ENCODE assay signal across 10 mouse cellular contexts in the genomic region with DNA sequence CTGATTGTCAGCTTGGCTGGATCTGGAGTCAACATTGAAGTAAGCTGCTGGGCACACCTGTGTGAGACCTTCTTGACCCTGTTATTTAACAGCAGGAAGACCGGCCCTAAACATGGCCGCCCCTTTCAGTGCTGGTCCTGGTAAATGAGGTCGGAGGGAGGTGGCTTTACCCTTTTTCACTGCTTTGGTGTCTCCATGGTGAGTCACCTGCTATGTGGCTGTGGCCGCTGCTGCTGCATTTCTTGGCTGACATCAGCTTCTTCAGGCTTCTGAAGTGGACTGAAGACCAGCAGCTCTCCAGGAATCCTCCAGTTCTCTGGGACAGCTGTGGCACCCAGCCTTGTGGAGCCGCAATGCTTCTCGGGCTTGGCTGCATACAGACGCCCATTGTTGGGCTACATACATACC. TPM values are rescaled to one million over a fixed set of nuclear protein-coding genes. Genes with fewer than 3 reads are reported as not detected.
DNase-seq lines count a peak whose midpoint lies in the region; ATAC-seq and TF ChIP-seq lines count a peak whose summit lies in the region.
"Had no signal": no experiment of that assay in that cellular context is flagged by ENCODE, and none has a peak within 500 bp of the region (broad histone marks: within the 10 kb centered on the region; RNA-seq: fewer than 3 reads in every experiment).

No protein-coding gene starts in this region.

- TF ChIP-seq CTCF in thymus, adult 2 months (IDR thresholded peaks at IDR 0.05; ENCODE audit: borderline replicate concordance, control insufficient read depth, extremely low read depth, insufficient read depth, low read length, poor library complexity) = no peak

- H3K4me2 ChIP-seq in heart, embryonic 13.5 days = peak overlapping the region; percentile 11; the same call in 1 of the 2 replicates
- no peak overlapping the region; the same call in 1 of the 2 replicates for H3K4me2 ChIP-seq in hindbrain, embryonic 16.5 days (ENCODE audit: low read length)
- no peak overlapping the region for H3K4me2 ChIP-seq in midbrain, embryonic 14.5 days (ENCODE audit: low read length)

- no peak for TF ChIP-seq POLR2A in thymus, adult 2 months (IDR thresholded peaks at IDR 0.05; ENCODE audit: control insufficient read depth, extremely low read depth, insufficient read depth, low read length, poor library complexity)

- no peaks in the 10 kb centered on the region for H3K27me3 ChIP-seq in heart, embryonic 13.5 days (replicated peaks)
- H3K27me3 ChIP-seq in embryonic facial prominence, embryonic 10.5 days (replicated peaks; ENCODE audit: low read depth, poor library complexity, severe bottlenecking) = peaks cover 3% of the 10 kb centered on the region
- H3K27me3 ChIP-seq in hindbrain, embryonic 16.5 days (replicated peaks; ENCODE audit: control insufficient read depth, insufficient read depth, low read length) = no peaks in the 10 kb centered on the region
- no peaks in the 10 kb centered on the region for H3K27me3 ChIP-seq in midbrain, embryonic 14.5 days (ENCODE audit: control insufficient read depth, insufficient read depth, low read length)
- no peaks in the 10 kb centered on the region for H3K27me3 ChIP-seq in thymus, adult 2 months (ENCODE audit: control insufficient read depth, insufficient read depth, low read length)

- no peak overlapping the region for H3K4me3 ChIP-seq in heart, embryonic 13.5 days
- H3K4me3 ChIP-seq in embryonic facial prominence, embryonic 10.5 days = peak overlapping the region; percentile 11; the same call in 1 of the 2 replicates
- no peak overlapping the region for H3K4me3 ChIP-seq in hindbrain, embryonic 16.5 days (ENCODE audit: low read length)
- no peak overlapping the region for H3K4me3 ChIP-seq in midbrain, embryonic 14.5 days (replicated peaks; ENCODE audit: low read depth, low read length)
- no peak overlapping the region for H3K4me3 ChIP-seq in thymus, adult 2 months (ENCODE audit: control insufficient read depth, insufficient read depth, low read length)

- peaks cover 18% of the 10 kb centered on the region for H3K4me1 ChIP-seq in heart, embryonic 13.5 days
- peaks cover 31% of the 10 kb centered on the region for H3K4me1 ChIP-seq in embryonic facial prominence, embryonic 10.5 days
- peaks cover 5% of the 10 kb centered on the region; the same call in 1 of the 2 replicates for H3K4me1 ChIP-seq in hindbrain, embryonic 16.5 days (ENCODE audit: control insufficient read depth, insufficient read depth, low read depth, low read length)
- H3K4me1 ChIP-seq in midbrain, embryonic 14.5 days (ENCODE audit: control insufficient read depth, insufficient read depth, low read length) = no peaks in the 10 kb centered on the region
- H3K4me1 ChIP-seq in thymus, adult 2 months (replicated peaks; ENCODE audit: control insufficient read depth, insufficient read depth, low read length) = peaks cover 6% of the 10 kb centered on the region

- H3K36me3 ChIP-seq in heart, embryonic 13.5 days = no peaks in the 10 kb centered on the region
- no peaks in the 10 kb centered on the region for H3K36me3 ChIP-seq in embryonic facial prominence, embryonic 10.5 days (replicated peaks)
- H3K36me3 ChIP-seq in hindbrain, embryonic 16.5 days (ENCODE audit: control insufficient read depth, insufficient read depth, low read length) = no peaks in the 10 kb centered on the region
- no peaks in the 10 kb centered on the region for H3K36me3 ChIP-seq in midbrain, embryonic 14.5 days (ENCODE audit: control insufficient read depth, insufficient read depth, low read length)
- H3K36me3 ChIP-seq in thymus, adult 2 months (ENCODE audit: control insufficient read depth, insufficient read depth, low read length) = no peaks in the 10 kb centered on the region
- H3K36me3 ChIP-seq: G1E had no signal

- intact Hi-C loops in heart, postnatal 36 days (cut with DNase I) = loop anchor here (1.0 to 2.0 kb wide), 2 partner anchors 16 to 43 kb away; no protein-coding TSS in a partner anchor
- intact Hi-C loops in left cerebral cortex, postnatal 10 days (cut with DNase I) = loop anchor here (5.0 kb wide), 1 partner anchor 42 kb away; no protein-coding TSS in a partner anchor

- H3K27ac ChIP-seq in heart, embryonic 13.5 days (replicated peaks) = peak overlapping the region; percentile 84
- peak overlapping the region; percentile 70 for H3K27ac ChIP-seq in embryonic facial prominence, embryonic 10.5 days (replicated peaks)
- H3K27ac ChIP-seq in hindbrain, embryonic 16.5 days (ENCODE audit: low read depth, low read length) = peak overlapping the region; percentile 72
- peak overlapping the region; percentile 65 for H3K27ac ChIP-seq in midbrain, embryonic 14.5 days (replicated peaks; ENCODE audit: low read depth, low read length)
- H3K27ac ChIP-seq in thymus, adult 2 months (ENCODE audit: control insufficient read depth, insufficient read depth, low read length) = no peak overlapping the region

- WGBS in heart, embryonic 13.5 days = 66% methylated on average over 7 of the region's 7 CpGs
- 59% methylated on average over 7 of the region's 7 CpGs for WGBS in embryonic facial prominence, embryonic 10.5 days
- 43% methylated on average over 7 of the region's 7 CpGs for WGBS in hindbrain, embryonic 16.5 days
- 46% methylated on average over 7 of the region's 7 CpGs for WGBS in midbrain, embryonic 14.5 days
- 94% methylated on average over 7 of the region's 7 CpGs for WGBS in thymus, adult 2 months

- no peak for ATAC-seq in heart, embryonic 13.5 days (ENCODE audit: extremely low read depth, insufficient number of reproducible peaks, low FRiP score, low TSS enrichment)
- peak; percentile 53 for ATAC-seq in hindbrain, embryonic 16.5 days
- no peak for ATAC-seq in midbrain, embryonic 14.5 days (ENCODE audit: low FRiP score, low TSS enrichment)
- ATAC-seq in erythroid progenitor cell, adult 5-6 weeks (replicated peaks; ENCODE audit: low FRiP score, poor library complexity, severe bottlenecking) = no peak

- H3K9me3 ChIP-seq in heart, embryonic 13.5 days = no peaks in the 10 kb centered on the region
- H3K9me3 ChIP-seq in embryonic facial prominence, embryonic 10.5 days = no peaks in the 10 kb centered on the region
- no peaks in the 10 kb centered on the region for H3K9me3 ChIP-seq in hindbrain, embryonic 16.5 days (ENCODE audit: control insufficient read depth, low read length)
- no peaks in the 10 kb centered on the region for H3K9me3 ChIP-seq in midbrain, embryonic 14.5 days (ENCODE audit: control insufficient read depth, low read length)
- H3K9me3 ChIP-seq: G1E had no signal

- no peak for DNase-seq in heart, postnatal 36 days
- DNase-seq in embryonic facial prominence, embryonic 10.5 days (ENCODE audit: low spot score) = no peak
- DNase-seq in midbrain, embryonic 14.5 days = no peak
- DNase-seq in left cerebral cortex, postnatal 10 days (ENCODE audit: extremely low spot score in 1 of 2, low spot score in 2 of 2) = no peak
- DNase-seq in thymus, adult 2 months = no peak

- peak overlapping the region; percentile 6; the same call in 1 of the 2 replicates for H3K9ac ChIP-seq in heart, embryonic 13.5 days
- H3K9ac ChIP-seq in hindbrain, embryonic 16.5 days (ENCODE audit: low read depth, low read length) = 0 out of 2 replicates have a peak overlapping the region, but pooled peaks have one; percentile 4
- no peak overlapping the region for H3K9ac ChIP-seq in midbrain, embryonic 14.5 days (replicated peaks; ENCODE audit: low read length)

RNA-seq across cellular contexts. Expression of gene Gga1, which starts 8.2 kb away (rescaled TPM):
- polyA plus RNA-seq in heart, embryonic 13.5 days (2015; fragmentation: Nextera tagmentation; extraction: Ambion mirVana) = 44.3 and 46.2 TPM in 2 replicates
- 10 to 100 TPM; 40.3 to 43.2 TPM for total RNA-seq in heart, postnatal 36 days (2021)
- 52.0 and 53.5 TPM in 2 replicates for polyA plus RNA-seq in embryonic facial prominence, embryonic 10.5 days (2016; fragmentation: Nextera tagmentation; extraction: Ambion mirVana)
- polyA plus RNA-seq in hindbrain, embryonic 16.5 days (2015; fragmentation: Nextera tagmentation; extraction: Ambion mirVana) = 46.1 and 51.8 TPM in 2 replicates
- 37.3 and 42.0 TPM in 2 replicates for polyA plus RNA-seq in midbrain, embryonic 14.5 days (2014; fragmentation: Nextera tagmentation; extraction: Ambion mirVana)
- 22.0 and 25.2 TPM in 2 replicates for total RNA-seq in erythroid progenitor cell, adult 5-6 weeks (2015; ENCODE audit: low replicate concordance)
- 3.5 and 6.0 TPM in 2 replicates for total RNA-seq in erythroid progenitor cell, adult 5-6 weeks (2017; ENCODE audit: low replicate concordance)
- 10 to 100 TPM; 54.7 to 57.6 TPM for total RNA-seq in left cerebral cortex, postnatal 10 days (2021)
- polyA plus RNA-seq in thymus, adult 2 months (2012; rRNA removed) = 137 and 155 TPM in 2 replicates

RNA-seq across cellular contexts. Expression of gene Lgals2, which starts 13.5 kb away (rescaled TPM):
- 0.82 TPM in 1 of 2 replicates, not detected in the other for polyA plus RNA-seq in heart, embryonic 13.5 days (2015; fragmentation: Nextera tagmentation; extraction: Ambion mirVana)
- total RNA-seq in heart, postnatal 36 days (2021) = under 1 TPM in 1 of 2 experiments, not detected in 1; 0.56 TPM
- not detected in 2 replicates for polyA plus RNA-seq in embryonic facial prominence, embryonic 10.5 days (2016; fragmentation: Nextera tagmentation; extraction: Ambion mirVana)
- not detected in 2 replicates for polyA plus RNA-seq in hindbrain, embryonic 16.5 days (2015; fragmentation: Nextera tagmentation; extraction: Ambion mirVana)
- not detected in 2 replicates for polyA plus RNA-seq in midbrain, embryonic 14.5 days (2014; fragmentation: Nextera tagmentation; extraction: Ambion mirVana)
- total RNA-seq in erythroid progenitor cell, adult 5-6 weeks (2015; ENCODE audit: low replicate concordance) = not detected in 2 replicates
- total RNA-seq in erythroid progenitor cell, adult 5-6 weeks (2017; ENCODE audit: low replicate concordance) = not detected in 2 replicates
- total RNA-seq in left cerebral cortex, postnatal 10 days (2021) = not detected
- 2.9 and 4.8 TPM in 2 replicates for polyA plus RNA-seq in thymus, adult 2 months (2012; rRNA removed)
- total RNA-seq: G1E had no signal
- polyA plus RNA-seq: G1E; neural tube, embryonic 11.5 days had no signal

RNA-seq across cellular contexts. Expression of gene Cdc42ep1, which starts 26.4 kb away (rescaled TPM):
- 34.2 and 36.1 TPM in 2 replicates for polyA plus RNA-seq in heart, embryonic 13.5 days (2015; fragmentation: Nextera tagmentation; extraction: Ambion mirVana)
- total RNA-seq in heart, postnatal 36 days (2021) = 10 to 100 TPM; 37.6 to 47.6 TPM
- polyA plus RNA-seq in embryonic facial prominence, embryonic 10.5 days (2016; fragmentation: Nextera tagmentation; extraction: Ambion mirVana) = 19.9 and 20.8 TPM in 2 replicates
- polyA plus RNA-seq in hindbrain, embryonic 16.5 days (2015; fragmentation: Nextera tagmentation; extraction: Ambion mirVana) = 15.9 and 17.5 TPM in 2 replicates
- polyA plus RNA-seq in midbrain, embryonic 14.5 days (2014; fragmentation: Nextera tagmentation; extraction: Ambion mirVana) = 7.8 and 8.8 TPM in 2 replicates
- not detected in 2 replicates for total RNA-seq in erythroid progenitor cell, adult 5-6 weeks (2015; ENCODE audit: low replicate concordance)
- not detected in 2 replicates for total RNA-seq in erythroid progenitor cell, adult 5-6 weeks (2017; ENCODE audit: low replicate concordance)
- total RNA-seq in left cerebral cortex, postnatal 10 days (2021) = 1 to 10 TPM; 6.2 to 8.4 TPM
- polyA plus RNA-seq in thymus, adult 2 months (2012; rRNA removed) = 8.1 and 12.5 TPM in 2 replicates
- polyA plus RNA-seq: G1E had no signal

RNA-seq across cellular contexts. Expression of gene Gm49510, which starts 30.6 kb away (rescaled TPM):
- 0.20 and 0.31 TPM in 2 replicates for polyA plus RNA-seq in heart, embryonic 13.5 days (2015; fragmentation: Nextera tagmentation; extraction: Ambion mirVana)
- total RNA-seq in heart, postnatal 36 days (2021) = not detected
- 0.34 and 0.74 TPM in 2 replicates for polyA plus RNA-seq in embryonic facial prominence, embryonic 10.5 days (2016; fragmentation: Nextera tagmentation; extraction: Ambion mirVana)
- 0.11 TPM in 1 of 2 replicates, not detected in the other for polyA plus RNA-seq in hindbrain, embryonic 16.5 days (2015; fragmentation: Nextera tagmentation; extraction: Ambion mirVana)
- not detected in 2 replicates for polyA plus RNA-seq in midbrain, embryonic 14.5 days (2014; fragmentation: Nextera tagmentation; extraction: Ambion mirVana)
- 1.3 TPM in 1 of 2 replicates, not detected in the other for total RNA-seq in erythroid progenitor cell, adult 5-6 weeks (2015; ENCODE audit: low replicate concordance)
- total RNA-seq in erythroid progenitor cell, adult 5-6 weeks (2017; ENCODE audit: low replicate concordance) = not detected in 2 replicates
- not detected for total RNA-seq in left cerebral cortex, postnatal 10 days (2021)
- polyA plus RNA-seq in thymus, adult 2 months (2012; rRNA removed) = 0.08 and 0.14 TPM in 2 replicates

RNA-seq across cellular contexts. Expression of gene Sh3bp1, which starts 30.7 kb away (rescaled TPM):
- polyA plus RNA-seq in heart, embryonic 13.5 days (2015; fragmentation: Nextera tagmentation; extraction: Ambion mirVana) = 18.8 and 19.5 TPM in 2 replicates
- total RNA-seq in heart, postnatal 36 days (2021) = 1 to 10 TPM; 5.8 to 6.5 TPM
- 35.6 and 36.1 TPM in 2 replicates for polyA plus RNA-seq in embryonic facial prominence, embryonic 10.5 days (2016; fragmentation: Nextera tagmentation; extraction: Ambion mirVana)
- polyA plus RNA-seq in hindbrain, embryonic 16.5 days (2015; fragmentation: Nextera tagmentation; extraction: Ambion mirVana) = 4.5 and 6.7 TPM in 2 replicates
- 1.7 and 2.9 TPM in 2 replicates for polyA plus RNA-seq in midbrain, embryonic 14.5 days (2014; fragmentation: Nextera tagmentation; extraction: Ambion mirVana)
- total RNA-seq in erythroid progenitor cell, adult 5-6 weeks (2015; ENCODE audit: low replicate concordance) = 17.7 and 21.4 TPM in 2 replicates
- total RNA-seq in erythroid progenitor cell, adult 5-6 weeks (2017; ENCODE audit: low replicate concordance) = 0.26 and 7.1 TPM in 2 replicates
- 1 to 10 TPM; 8.7 to 9.4 TPM for total RNA-seq in left cerebral cortex, postnatal 10 days (2021)
- polyA plus RNA-seq in thymus, adult 2 months (2012; rRNA removed) = 371 and 412 TPM in 2 replicates
